Mouse (Mus musculus) embryonic stem cell, embryonic (primary cell): Measurements from ENCODE around the gene Fam92b.

Experiments
- CTCF ChIA-PET, 4 experiments: fragments of 300-600 bp in 2 of 4; fragments of 350-600 bp in 2 of 4; sonication (Branson Sonifier 250); formaldehyde crosslinking; loops; one replicate each; lab custom pipeline; 2022; ENCODE audit warnings: inconsistent platforms in 2 of 4; lab: Charles Lee
- POLR2A ChIA-PET, 4 experiments: fragments of 300-600 bp in 2 of 4; fragments of 350-600 bp in 2 of 4; sonication (Branson Sonifier 250); formaldehyde crosslinking; loops; one replicate each; lab custom pipeline; 2022; ENCODE audit warnings: antibody characterized with exemption in 4 of 4, inconsistent platforms in 1 of 4; lab: Charles Lee

Gene Fam92b

DNA sequence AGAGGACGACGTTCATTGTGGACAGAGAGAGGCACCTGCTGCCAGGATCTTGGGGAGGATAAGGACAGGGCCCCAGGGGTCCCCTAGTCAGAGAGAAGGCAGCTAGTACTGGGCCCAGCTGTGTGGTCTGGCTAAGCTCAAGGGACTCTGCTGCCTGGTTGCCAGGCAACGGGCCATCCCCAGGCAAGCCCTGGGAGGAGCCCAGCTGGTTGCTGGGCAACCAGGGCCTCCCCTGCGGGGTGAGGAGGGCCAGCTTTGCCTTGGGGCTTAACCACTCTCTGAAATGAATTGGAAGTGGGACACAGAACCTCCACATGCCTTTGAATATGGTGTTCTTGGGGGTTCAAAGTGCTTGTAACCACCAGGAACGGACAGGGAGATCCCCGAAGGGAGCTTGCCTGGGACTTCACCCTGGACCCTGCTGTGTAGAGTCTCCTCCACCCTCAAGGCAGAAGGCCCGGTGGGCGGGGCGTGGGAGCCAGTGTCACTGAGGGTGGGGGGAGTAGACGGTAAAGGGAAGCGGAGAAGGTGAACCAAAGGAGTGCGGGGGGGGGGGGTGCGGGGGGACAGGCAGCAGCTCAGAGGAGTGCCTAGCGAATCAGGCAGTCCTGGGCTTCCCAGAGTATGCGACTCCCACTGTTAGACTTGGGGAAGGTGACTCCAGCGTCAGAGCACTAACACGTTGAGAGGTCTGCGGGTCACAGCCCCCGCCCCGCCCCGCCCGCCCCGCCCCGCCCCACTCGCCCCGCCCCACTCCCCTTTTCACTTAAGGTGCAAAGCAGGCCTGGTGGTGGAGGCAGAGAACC lies at the start of gene Fam92b:
Gene Fam92b (minus strand): TSS at position 149 of the 806 bp plus-strand sequence.
- ChIA-PET POLR2A (interaction anchor here in 3 of 4 experiments (0.5 to 1.6 kb wide), 19 partner anchors 12 to 490 kb away, joined by 3 to 9 read pairs (median 3); partner anchors contain the start of genes Cox4i1 (in 1 of the 3), Gins2 (in 1 of the 3) and Gm27021 (in 1 of the 3)), CTCF (interaction anchor here (0.5 to 3.5 kb wide), 43 partner anchors 10 to 1350 kb away, joined by 3 to 72 read pairs (median 4); no protein-coding TSS in a partner anchor)

GRCm38 (mm10) chr8:120225421-120226151 lies 48.3 kb upstream of the Fam92b start:
- ChIA-PET POLR2A (interaction anchor here in 3 of 4 experiments (0.5 to 1.3 kb wide), 6 partner anchors 9 to 240 kb away, joined by 3 to 10 read pairs (median 3); no protein-coding TSS in a partner anchor), CTCF (interaction anchor here (1.0 to 1.2 kb wide), 4 partner anchors 9 to 94 kb away, joined by 3 to 6 read pairs (median 3); no protein-coding TSS in a partner anchor)

DNA sequence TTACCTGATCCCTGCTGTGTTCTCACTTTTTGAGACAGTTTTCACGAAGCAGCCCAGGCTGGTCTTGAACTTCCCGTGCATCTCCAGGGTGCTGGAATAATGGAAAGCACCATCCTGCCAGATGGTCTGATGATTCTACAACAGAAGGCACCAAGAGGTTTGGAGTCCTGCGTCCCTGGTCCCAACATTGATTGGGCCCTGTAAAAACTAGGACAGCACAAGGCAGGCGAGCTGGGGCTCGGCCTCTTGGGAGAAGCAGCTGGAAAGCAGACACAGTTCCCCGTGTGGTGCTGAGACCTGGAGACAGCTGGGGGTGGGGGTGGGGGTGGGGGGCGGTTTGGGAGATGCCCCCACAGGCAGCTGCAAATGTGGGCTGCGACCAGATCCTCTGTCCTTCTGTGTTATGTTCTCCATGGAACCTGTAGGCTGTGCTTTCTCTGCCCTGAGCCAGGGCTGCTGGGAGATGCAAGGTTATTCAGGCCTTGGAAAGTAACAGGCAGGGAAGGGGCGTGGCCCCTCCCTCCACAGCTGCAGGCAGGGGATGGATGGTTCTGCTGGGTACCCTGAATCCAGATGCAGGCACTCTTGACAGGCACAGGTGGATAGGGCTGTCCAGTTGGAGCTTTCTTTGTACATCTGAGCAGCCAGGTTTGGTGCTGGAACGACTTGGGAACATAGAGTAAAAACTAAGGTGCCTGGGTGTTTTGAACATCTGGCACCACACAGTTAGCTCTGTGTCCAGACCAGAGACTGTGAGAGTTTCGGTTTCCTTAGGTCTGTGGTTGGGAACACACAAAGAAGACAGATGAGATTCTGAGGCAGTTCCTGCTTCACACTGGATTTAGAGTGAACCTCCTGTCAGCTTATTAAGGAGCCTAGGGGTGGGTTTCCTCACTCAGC lies 47.5 kb upstream of the Fam92b start:
- ChIA-PET POLR2A (interaction anchor here in 3 of 4 experiments (0.5 to 1.4 kb wide), 8 partner anchors 8 to 240 kb away, joined by 3 to 10 read pairs (median 3); no protein-coding TSS in a partner anchor), CTCF (interaction anchor here (0.6 to 1.3 kb wide), 6 partner anchors 8 to 301 kb away, joined by 3 to 6 read pairs (median 4); no protein-coding TSS in a partner anchor)

DNA sequence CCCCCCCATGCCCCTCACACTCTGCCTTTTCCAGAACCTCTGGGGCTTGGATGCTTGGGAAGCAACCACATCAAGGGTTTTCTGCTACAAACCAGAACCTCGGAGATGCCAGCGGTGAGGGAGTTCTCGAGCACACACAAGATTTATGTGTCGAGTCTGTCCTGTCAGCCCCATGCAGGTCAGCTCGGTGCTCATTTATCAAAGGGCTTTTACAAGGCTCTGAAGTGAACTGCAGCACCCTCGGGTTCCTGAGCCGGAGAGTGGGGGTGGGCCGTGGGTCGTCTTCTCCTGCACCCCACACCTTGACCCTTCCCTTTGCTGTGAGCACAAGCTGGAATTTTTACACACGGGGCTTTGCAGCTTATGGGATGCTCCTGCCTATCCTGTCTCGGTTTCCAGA lies 45.3 kb upstream of the Fam92b start:
- POLR2A ChIA-PET, result interaction anchor here in 1 of 4 experiments (1.1 to 1.3 kb wide), 2 partner anchors 8 to 44 kb away, joined by 3 read pairs; no protein-coding TSS in a partner anchor
- CTCF ChIA-PET, result interaction anchor here in 3 of 4 experiments (0.6 to 1.2 kb wide), 6 partner anchors 11 to 318 kb away, joined by 3 to 7 read pairs (median 4); no protein-coding TSS in a partner anchor

- ChIA-PET POLR2A (interaction anchor here in 3 of 4 experiments (0.7 to 3.3 kb wide), 25 partner anchors 8 to 658 kb away, joined by 3 to 23 read pairs (median 4); partner anchors contain the start of genes Gse1 (in 3 of the 3), Fam92b (in 2 of the 3), 6430548M08Rik (in 1 of the 3) and Gins2 (in 1 of the 3)), CTCF (interaction anchor here (0.6 to 2.7 kb wide), 20 partner anchors 8 to 1158 kb away, joined by 3 to 24 read pairs (median 4); partner anchors contain the start of gene Fam92b (in 2 of the 4))
Observed at GRCm38 (mm10) chr8:120216855-120217830, 39.9 kb upstream of the Fam92b start.

DNA sequence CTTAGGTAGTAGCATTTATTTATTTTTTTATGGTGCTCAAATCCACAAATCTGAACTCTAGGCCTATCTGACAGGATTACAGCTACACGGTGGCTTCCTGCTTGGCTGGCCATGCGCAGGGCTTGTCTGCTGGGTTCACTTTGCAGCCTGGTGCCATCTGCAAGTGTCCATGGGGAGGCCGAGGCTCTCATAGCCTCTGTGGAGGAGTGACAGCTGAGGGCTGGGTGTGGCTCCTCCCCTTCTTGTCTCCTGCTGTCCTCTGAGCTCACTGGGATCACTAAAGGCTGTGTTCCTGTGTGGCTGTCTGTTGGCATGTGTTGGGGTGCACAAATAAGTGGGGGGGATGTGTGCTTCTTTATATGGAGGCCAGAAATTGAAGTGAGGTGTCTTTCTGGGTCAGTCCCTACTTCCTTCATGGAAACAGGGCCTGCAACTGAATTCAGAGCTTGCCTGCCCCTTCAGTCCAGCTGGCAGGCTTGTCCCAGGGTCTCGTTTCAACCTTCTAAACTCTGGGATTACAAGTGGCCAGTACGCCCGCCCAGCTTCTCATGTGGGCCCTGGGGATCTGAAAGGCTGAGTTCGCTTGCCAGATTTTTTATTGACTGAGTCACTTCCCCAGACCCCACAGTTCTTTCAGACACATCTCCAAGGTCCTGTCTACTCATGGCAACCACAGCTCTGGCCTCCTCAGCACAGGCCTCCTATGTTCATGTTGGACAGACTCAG lies 38.3 kb upstream of the Fam92b start:
- ChIA-PET CTCF (interaction anchor here in 3 of 4 experiments (0.7 to 2.7 kb wide), 6 partner anchors 9 to 92 kb away, joined by 3 to 24 read pairs (median 4); partner anchors contain the start of gene Fam92b (in 1 of the 3)), POLR2A (interaction anchor here in 2 of 4 experiments (0.6 to 3.3 kb wide), 6 partner anchors 10 to 317 kb away, joined by 3 to 23 read pairs (median 4); partner anchors contain the start of gene Gse1 (in 1 of the 2))

GRCm38 (mm10) chr8:120213939-120214338 lies 36.7 kb upstream of the Fam92b start:
- POLR2A ChIA-PET, result no interaction called here
- CTCF ChIA-PET, result interaction anchor here in 1 of 4 experiments (0.7 to 1.2 kb wide), 2 partner anchors 14 to 75 kb away, joined by 3 read pairs; no protein-coding TSS in a partner anchor

GRCm38 (mm10) chr8:120213229-120213628 lies 36.0 kb upstream of the Fam92b start:
- ChIA-PET CTCF (no interaction called here), POLR2A (no interaction called here)

GRCm38 (mm10) chr8:120212596-120212995 lies 35.3 kb upstream of the Fam92b start:
- CTCF ChIA-PET, result interaction anchor here in 1 of 4 experiments (1.4 to 2.5 kb wide), 2 partner anchors 34 to 103 kb away, joined by 3 to 6 read pairs; no protein-coding TSS in a partner anchor

DNA sequence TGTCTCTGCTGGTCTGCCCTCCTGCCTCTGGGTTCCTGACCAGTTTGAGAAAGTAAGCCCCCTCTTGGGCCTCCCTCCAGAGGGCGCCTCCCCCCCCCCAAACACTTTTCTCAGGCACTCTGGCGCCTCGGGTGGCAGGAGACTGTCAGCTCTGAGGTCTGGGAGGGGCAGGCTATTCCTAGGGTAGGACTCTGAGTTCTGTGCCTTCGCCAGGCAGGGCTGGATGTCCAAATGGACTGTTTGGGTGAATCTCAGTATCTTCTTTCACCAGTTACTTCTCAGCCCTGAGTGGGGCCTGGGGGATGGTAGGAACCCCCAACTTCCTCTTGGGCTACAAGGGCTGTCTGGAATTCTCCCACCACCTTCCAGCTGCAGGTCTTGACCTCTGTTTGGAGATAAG lies 34.1 kb upstream of the Fam92b start:
- ChIA-PET CTCF (interaction anchor here (0.6 to 2.5 kb wide), 16 partner anchors 11 to 1103 kb away, joined by 3 to 14 read pairs (median 4); partner anchors contain the start of gene Fam92b (in 1 of the 4)), POLR2A (interaction anchor here in 1 of 4 experiments (0.7 to 1.0 kb wide), 2 partner anchors 276 to 295 kb away, joined by 3 to 5 read pairs; no protein-coding TSS in a partner anchor)

More at GRCm38 (mm10) chr8:120212596-120212995, 35.3 kb upstream of the Fam92b start:
- POLR2A ChIA-PET, result no interaction called here

DNA sequence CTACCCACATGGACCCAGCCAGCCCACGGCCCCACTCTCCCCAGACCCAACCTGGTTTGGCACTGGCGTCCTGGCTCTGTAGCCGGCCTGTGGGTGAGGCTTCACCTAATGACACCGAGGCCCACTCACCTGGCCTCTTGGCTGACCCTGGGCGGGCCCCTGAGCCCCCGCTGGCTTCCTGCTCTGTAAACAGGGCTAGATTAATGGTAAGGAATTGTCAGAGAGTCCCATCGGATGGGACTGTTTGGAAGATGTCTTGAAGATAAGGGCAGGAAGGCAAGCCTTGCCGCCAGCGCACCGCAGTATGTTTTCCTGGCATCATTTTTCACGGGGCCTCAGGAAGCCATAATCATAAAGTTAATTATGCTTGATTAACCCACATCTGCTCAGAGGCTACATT lies 30.8 kb upstream of the Fam92b start:
- CTCF ChIA-PET, result interaction anchor here in 2 of 4 experiments (0.6 to 0.7 kb wide), 2 partner anchors 82 to 95 kb away, joined by 3 to 5 read pairs; no protein-coding TSS in a partner anchor
- POLR2A ChIA-PET, result interaction anchor here in 2 of 4 experiments (1.0 to 1.1 kb wide), 2 partner anchors 9 to 11 kb away, joined by 3 to 4 read pairs; no protein-coding TSS in a partner anchor

DNA sequence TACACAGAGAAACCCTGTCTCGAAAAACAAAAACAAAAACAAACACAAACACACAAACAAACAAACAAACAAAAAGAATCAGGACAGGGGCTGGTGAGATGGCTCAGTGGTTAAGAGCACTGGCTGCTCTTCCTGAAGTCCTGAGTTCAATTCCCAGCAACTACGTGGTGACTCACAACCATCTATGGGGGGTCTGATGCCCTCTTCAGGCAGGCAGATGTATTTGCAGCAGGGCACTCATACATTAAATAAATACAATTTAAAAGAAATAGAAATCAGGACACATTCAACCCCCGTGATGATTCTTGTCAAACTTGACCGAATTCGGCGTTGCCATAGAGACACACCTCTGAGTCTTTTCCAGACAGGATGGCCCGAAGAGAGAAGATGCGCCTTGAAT lies 30.1 kb upstream of the Fam92b start:
- ChIA-PET POLR2A (interaction anchor here in 2 of 4 experiments (1.0 to 1.1 kb wide), 2 partner anchors 9 to 12 kb away, joined by 3 to 4 read pairs; no protein-coding TSS in a partner anchor), CTCF (no interaction called here)

DNA sequence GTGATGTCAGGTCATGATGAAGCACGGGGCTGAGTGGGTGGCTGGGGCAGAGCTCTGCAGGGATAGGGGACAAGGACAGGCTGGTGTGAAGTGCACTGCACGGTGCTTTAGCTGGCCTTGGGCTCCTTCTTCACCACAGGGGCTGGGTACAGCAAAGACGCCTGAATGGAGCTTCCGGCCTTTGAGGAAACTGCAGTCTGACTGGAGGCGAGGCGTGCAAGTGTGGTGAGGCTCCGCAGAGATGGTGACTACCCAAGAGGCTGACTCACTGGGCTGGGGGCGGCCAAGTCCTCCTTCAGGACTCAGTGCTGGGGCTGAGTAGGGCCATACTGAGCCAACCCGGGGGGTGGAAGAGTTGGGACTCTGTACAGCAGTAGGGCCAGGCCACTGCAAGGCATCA lies 28.6 kb upstream of the Fam92b start:
- ChIA-PET CTCF (interaction anchor here in 1 of 4 experiments (0.9 to 1.3 kb wide), 3 partner anchors 11 to 121 kb away, joined by 3 to 4 read pairs (median 4); no protein-coding TSS in a partner anchor), POLR2A (no interaction called here)

GRCm38 (mm10) chr8:120204736-120205360 lies 27.6 kb upstream of the Fam92b start:
- CTCF ChIA-PET, result interaction anchor here (0.5 to 1.5 kb wide), 6 partner anchors 13 to 1028 kb away, joined by 3 to 7 read pairs (median 4); no protein-coding TSS in a partner anchor

More at GRCm38 (mm10) chr8:120204736-120205360, 27.6 kb upstream of the Fam92b start:
- POLR2A ChIA-PET, result interaction anchor here in 2 of 4 experiments (0.7 to 1.6 kb wide), 3 partner anchors 12 to 491 kb away, joined by 3 read pairs; no protein-coding TSS in a partner anchor
